Mouse (Mus musculus): ENCODE data around the gene F12.

GRCm38 (mm10) chr13:55443799-55444285 is 17.2 kb upstream of the F12 start:
- no peak for TF ChIP-seq CTCF (IDR thresholded peaks at IDR 0.05; ENCODE audit: insufficient read depth, low read depth, low read length)
- TF ChIP-seq POLR2A (IDR thresholded peaks at IDR 0.05; ENCODE audit: insufficient read depth, low read depth, low read length), result no peak

Measured in olfactory bulb, adult 2 months (tissue).